In the genomic region with DNA sequence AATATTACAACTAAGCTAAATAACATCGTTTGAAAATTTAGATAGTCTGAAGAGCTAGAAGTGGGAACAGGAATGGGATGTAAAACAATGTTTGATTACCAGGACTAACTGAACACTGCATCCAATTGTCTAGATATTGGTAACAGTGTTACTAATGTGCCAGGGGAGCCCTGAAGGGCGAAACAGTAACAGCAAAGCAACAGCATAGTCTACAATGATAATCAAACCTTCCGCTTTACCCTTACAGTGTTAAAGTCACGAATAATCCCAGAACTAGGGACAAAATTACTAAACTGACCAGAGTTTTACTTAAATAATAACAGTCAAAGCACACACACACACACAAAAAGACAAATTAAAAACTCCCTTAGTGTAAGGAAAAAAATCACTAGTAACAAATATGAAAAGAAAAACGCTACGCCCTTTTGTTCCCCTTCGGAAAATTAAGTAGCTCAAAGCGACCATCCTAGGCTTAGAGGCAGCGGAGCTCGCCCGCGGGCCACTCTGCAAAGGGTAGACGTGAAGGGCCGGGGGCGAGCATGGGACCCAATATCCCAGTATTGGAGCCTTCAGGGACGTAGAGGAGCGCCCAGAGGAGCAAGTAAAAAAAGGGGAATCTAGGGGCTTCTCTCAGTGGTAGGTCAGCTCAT, we compare ENCODE assay signal across 12 mouse cellular contexts. TPM values are rescaled to one million over a fixed set of nuclear protein-coding genes. Genes with fewer than 3 reads are reported as not detected.
DNase-seq lines count a peak whose midpoint lies in the region; ATAC-seq and TF ChIP-seq lines count a peak whose summit lies in the region.
"Had no signal": no experiment of that assay in that cellular context is flagged by ENCODE, and none has a peak within 500 bp of the region (broad histone marks: within the 10 kb centered on the region; RNA-seq: fewer than 3 reads in every experiment).

No protein-coding gene starts in this region.

- H3K4me3 ChIP-seq in hindbrain, embryonic 11.5 days (ENCODE audit: low read depth, low read length): no peak overlapping the region
- no peak overlapping the region for H3K4me3 ChIP-seq in hindbrain, embryonic 16.5 days (ENCODE audit: low read length)
- 0 out of 2 replicates have a peak overlapping the region, but pooled peaks have one; percentile 1 for H3K4me3 ChIP-seq in midbrain, embryonic 12.5 days
- H3K4me3 ChIP-seq in midbrain, postnatal 0 days (ENCODE audit: low read depth, low read length): no peak overlapping the region
- no peak overlapping the region for H3K4me3 ChIP-seq in intestine, embryonic 14.5 days (ENCODE audit: low read depth, low read length)
- no peak overlapping the region for H3K4me3 ChIP-seq in stomach, embryonic 14.5 days (ENCODE audit: low read depth, low read length)

- no peak overlapping the region for H3K27ac ChIP-seq in hindbrain, embryonic 11.5 days (ENCODE audit: low read depth, low read length)
- H3K27ac ChIP-seq in hindbrain, embryonic 16.5 days (ENCODE audit: low read depth, low read length): no peak overlapping the region
- no peak overlapping the region for H3K27ac ChIP-seq in midbrain, embryonic 12.5 days (replicated peaks)
- no peak overlapping the region for H3K27ac ChIP-seq in midbrain, postnatal 0 days (ENCODE audit: low read depth, low read length)
- no peak overlapping the region for H3K27ac ChIP-seq in intestine, embryonic 14.5 days (ENCODE audit: low read depth)
- no peak overlapping the region for H3K27ac ChIP-seq in stomach, embryonic 14.5 days (ENCODE audit: low read length)

- 2% methylated on average over 17 of the region's 17 CpGs for WGBS in hindbrain, embryonic 11.5 days
- WGBS in hindbrain, embryonic 16.5 days: 2% methylated on average over 17 of the region's 17 CpGs
- 1% methylated on average over 17 of the region's 17 CpGs for WGBS in midbrain, embryonic 12.5 days
- WGBS in midbrain, postnatal 0 days: 3% methylated on average over 17 of the region's 17 CpGs
- 7% methylated on average over 17 of the region's 17 CpGs for WGBS in intestine, embryonic 14.5 days
- 6% methylated on average over 17 of the region's 17 CpGs for WGBS in stomach, embryonic 14.5 days

- H3K4me2 ChIP-seq in hindbrain, embryonic 11.5 days (replicated peaks; ENCODE audit: low read depth, low read length): no peak overlapping the region
- no peak overlapping the region for H3K4me2 ChIP-seq in hindbrain, embryonic 16.5 days (ENCODE audit: low read length)
- H3K4me2 ChIP-seq in midbrain, embryonic 12.5 days (replicated peaks): no peak overlapping the region
- H3K4me2 ChIP-seq in midbrain, postnatal 0 days (ENCODE audit: low read depth, low read length, poor library complexity, severe bottlenecking): no peak overlapping the region
- peak overlapping the region; percentile 0; the same call in 1 of the 2 replicates for H3K4me2 ChIP-seq in intestine, embryonic 14.5 days (ENCODE audit: low read length)
- 0 out of 2 replicates have a peak overlapping the region, but pooled peaks have one; percentile 4 for H3K4me2 ChIP-seq in stomach, embryonic 14.5 days (replicated peaks; ENCODE audit: low read depth, low read length)

- peaks cover 7% of the 10 kb centered on the region for H3K4me1 ChIP-seq in hindbrain, embryonic 11.5 days (replicated peaks; ENCODE audit: control insufficient read depth, insufficient read depth, low read length)
- no peaks in the 10 kb centered on the region for H3K4me1 ChIP-seq in hindbrain, embryonic 16.5 days (ENCODE audit: control insufficient read depth, insufficient read depth, low read depth, low read length)
- peaks cover 25% of the 10 kb centered on the region for H3K4me1 ChIP-seq in midbrain, embryonic 12.5 days
- H3K4me1 ChIP-seq in midbrain, postnatal 0 days (ENCODE audit: insufficient read depth, low read length): 0 out of 2 replicates have a peak, but pooled peaks cover 2% of the 10 kb centered on the region
- 0 out of 2 replicates have a peak, but pooled peaks cover 5% of the 10 kb centered on the region for H3K4me1 ChIP-seq in intestine, embryonic 14.5 days (replicated peaks; ENCODE audit: control insufficient read depth, insufficient read depth, low read length)
- peaks cover 10% of the 10 kb centered on the region for H3K4me1 ChIP-seq in stomach, embryonic 14.5 days (ENCODE audit: control insufficient read depth, insufficient read depth, low read length)

- TF ChIP-seq CTCF in midbrain, postnatal 0 days (IDR thresholded peaks at IDR 0.05): no peak

- peaks cover 76% of the 10 kb centered on the region for H3K27me3 ChIP-seq in hindbrain, embryonic 11.5 days (ENCODE audit: control insufficient read depth, insufficient read depth, low read length)
- H3K27me3 ChIP-seq in hindbrain, embryonic 16.5 days (replicated peaks; ENCODE audit: control insufficient read depth, insufficient read depth, low read length): peaks cover 65% of the 10 kb centered on the region
- H3K27me3 ChIP-seq in midbrain, embryonic 12.5 days: peaks cover 87% of the 10 kb centered on the region
- H3K27me3 ChIP-seq in midbrain, postnatal 0 days (ENCODE audit: insufficient read depth, low read length): peaks cover 73% of the 10 kb centered on the region
- H3K27me3 ChIP-seq in intestine, embryonic 14.5 days (replicated peaks; ENCODE audit: control insufficient read depth, insufficient read depth, low read length): peaks cover 98% of the 10 kb centered on the region
- peaks cover 63% of the 10 kb centered on the region for H3K27me3 ChIP-seq in stomach, embryonic 14.5 days (ENCODE audit: control insufficient read depth, insufficient read depth, low read length)

- peak; percentile 66 for DNase-seq in hindbrain, embryonic 11.5 days (ENCODE audit: low spot score)
- no peak for DNase-seq in midbrain, postnatal 0 days (ENCODE audit: low spot score)
- no peak for DNase-seq in intestine, embryonic 14.5 days (ENCODE audit: low spot score)
- DNase-seq in layer of hippocampus, postnatal 14 days (ENCODE audit: low spot score in 2 of 2): no peak
- DNase-seq: spleen, adult 18-20 months had no signal

- H3K36me3 ChIP-seq in hindbrain, embryonic 11.5 days (ENCODE audit: control insufficient read depth, insufficient read depth, low read length): no peaks in the 10 kb centered on the region
- no peaks in the 10 kb centered on the region for H3K36me3 ChIP-seq in hindbrain, embryonic 16.5 days (ENCODE audit: control insufficient read depth, insufficient read depth, low read length)
- no peaks in the 10 kb centered on the region for H3K36me3 ChIP-seq in midbrain, embryonic 12.5 days
- no peaks in the 10 kb centered on the region for H3K36me3 ChIP-seq in midbrain, postnatal 0 days (ENCODE audit: insufficient read depth, low read length)
- H3K36me3 ChIP-seq in intestine, embryonic 14.5 days (ENCODE audit: control insufficient read depth, insufficient read depth, low read length): no peaks in the 10 kb centered on the region
- no peaks in the 10 kb centered on the region for H3K36me3 ChIP-seq in stomach, embryonic 14.5 days (ENCODE audit: control insufficient read depth, insufficient read depth, low read length)

- no peaks in the 10 kb centered on the region for H3K9me3 ChIP-seq in hindbrain, embryonic 11.5 days (ENCODE audit: control insufficient read depth, low read length)
- no peaks in the 10 kb centered on the region for H3K9me3 ChIP-seq in hindbrain, embryonic 16.5 days (ENCODE audit: control insufficient read depth, low read length)
- H3K9me3 ChIP-seq in midbrain, embryonic 12.5 days: no peaks in the 10 kb centered on the region
- H3K9me3 ChIP-seq in midbrain, postnatal 0 days (ENCODE audit: low read length): no peaks in the 10 kb centered on the region
- H3K9me3 ChIP-seq in intestine, embryonic 14.5 days (ENCODE audit: control insufficient read depth, low read length): no peaks in the 10 kb centered on the region
- no peaks in the 10 kb centered on the region for H3K9me3 ChIP-seq in stomach, embryonic 14.5 days (ENCODE audit: control insufficient read depth, low read depth, low read length)

- H3K9ac ChIP-seq in hindbrain, embryonic 11.5 days (ENCODE audit: low read depth, low read length): no peak overlapping the region
- no peak overlapping the region for H3K9ac ChIP-seq in hindbrain, embryonic 16.5 days (ENCODE audit: low read depth, low read length)
- no peak overlapping the region for H3K9ac ChIP-seq in midbrain, embryonic 12.5 days (replicated peaks)
- no peak overlapping the region for H3K9ac ChIP-seq in midbrain, postnatal 0 days (replicated peaks; ENCODE audit: low read length, poor library complexity, severe bottlenecking)
- no peak overlapping the region for H3K9ac ChIP-seq in intestine, embryonic 14.5 days (ENCODE audit: low read length)
- H3K9ac ChIP-seq in stomach, embryonic 14.5 days (replicated peaks; ENCODE audit: low read depth, low read length): no peak overlapping the region

- ATAC-seq in hindbrain, embryonic 11.5 days (ENCODE audit: low FRiP score): no peak
- ATAC-seq in hindbrain, embryonic 16.5 days: no peak
- no peak for ATAC-seq in midbrain, embryonic 12.5 days (ENCODE audit: low FRiP score, low read depth)
- ATAC-seq in midbrain, postnatal 0 days (ENCODE audit: low FRiP score): no peak
- ATAC-seq in intestine, embryonic 14.5 days (replicated peaks; ENCODE audit: low FRiP score, low TSS enrichment, low read depth): no peak
- ATAC-seq in stomach, embryonic 14.5 days (ENCODE audit: insufficient number of reproducible peaks, insufficient read depth, low FRiP score, low read depth): no peak

RNA-seq across cellular contexts. Expression of a gene that starts 1.7 kb away (rescaled TPM):
- polyA plus RNA-seq in hindbrain, embryonic 11.5 days (2014; fragmentation: Nextera tagmentation; extraction: Ambion mirVana): 0.08 and 0.13 TPM in 2 replicates
- polyA plus RNA-seq in hindbrain, embryonic 16.5 days (2015; fragmentation: Nextera tagmentation; extraction: Ambion mirVana): 0.40 TPM in 2 replicates
- 0.12 and 0.19 TPM in 2 replicates for polyA plus RNA-seq in midbrain, embryonic 12.5 days (2016; fragmentation: Nextera tagmentation; extraction: Ambion mirVana)
- total RNA-seq in midbrain, postnatal 0 days (2014; rRNA removed): 0.05 and 0.27 TPM in 2 replicates
- 0.20 and 0.37 TPM in 2 replicates for polyA plus RNA-seq in midbrain, postnatal 0 days (2015; fragmentation: Nextera tagmentation; extraction: Ambion mirVana)
- polyA plus RNA-seq in intestine, embryonic 14.5 days (2014; fragmentation: Nextera tagmentation; extraction: Ambion mirVana): not detected in 2 replicates
- not detected in 2 replicates for polyA plus RNA-seq in stomach, embryonic 14.5 days (2014; fragmentation: Nextera tagmentation; extraction: Ambion mirVana)
- total RNA-seq in layer of hippocampus, postnatal 14 days (2021): under 1 TPM; 0.24 to 0.53 TPM

RNA-seq across cellular contexts. Expression of a gene that starts 37.8 kb away (rescaled TPM):
- polyA plus RNA-seq in hindbrain, embryonic 11.5 days (2014; fragmentation: Nextera tagmentation; extraction: Ambion mirVana): not detected in 2 replicates
- polyA plus RNA-seq in hindbrain, embryonic 16.5 days (2015; fragmentation: Nextera tagmentation; extraction: Ambion mirVana): not detected in 2 replicates
- polyA plus RNA-seq in midbrain, embryonic 12.5 days (2016; fragmentation: Nextera tagmentation; extraction: Ambion mirVana): not detected in 2 replicates
- total RNA-seq in midbrain, postnatal 0 days (2014; rRNA removed): not detected in 2 replicates
- polyA plus RNA-seq in midbrain, postnatal 0 days (2015; fragmentation: Nextera tagmentation; extraction: Ambion mirVana): not detected in 2 replicates
- not detected in 2 replicates for polyA plus RNA-seq in intestine, embryonic 14.5 days (2014; fragmentation: Nextera tagmentation; extraction: Ambion mirVana)
- polyA plus RNA-seq in stomach, embryonic 14.5 days (2014; fragmentation: Nextera tagmentation; extraction: Ambion mirVana): not detected in 2 replicates
- not detected for total RNA-seq in layer of hippocampus, postnatal 14 days (2021)
- total RNA-seq: hematopoietic stem cell, adult 5-6 weeks; left cerebral cortex, adult 8-10 months had no signal
- polyA plus RNA-seq: cortical plate, adult 2 months; frontal cortex, adult 2 months had no signal

RNA-seq across cellular contexts. Expression of a gene that starts 55.6 kb away (rescaled TPM):
- polyA plus RNA-seq in hindbrain, embryonic 11.5 days (2014; fragmentation: Nextera tagmentation; extraction: Ambion mirVana): 2.3 and 3.7 TPM in 2 replicates
- 0.64 and 1.0 TPM in 2 replicates for polyA plus RNA-seq in hindbrain, embryonic 16.5 days (2015; fragmentation: Nextera tagmentation; extraction: Ambion mirVana)
- polyA plus RNA-seq in midbrain, embryonic 12.5 days (2016; fragmentation: Nextera tagmentation; extraction: Ambion mirVana): 0.65 and 0.84 TPM in 2 replicates
- 3.9 and 4.4 TPM in 2 replicates for total RNA-seq in midbrain, postnatal 0 days (2014; rRNA removed)
- 0.32 and 0.42 TPM in 2 replicates for polyA plus RNA-seq in midbrain, postnatal 0 days (2015; fragmentation: Nextera tagmentation; extraction: Ambion mirVana)
- polyA plus RNA-seq in intestine, embryonic 14.5 days (2014; fragmentation: Nextera tagmentation; extraction: Ambion mirVana): 7.2 and 7.7 TPM in 2 replicates
- polyA plus RNA-seq in stomach, embryonic 14.5 days (2014; fragmentation: Nextera tagmentation; extraction: Ambion mirVana): 5.8 and 6.8 TPM in 2 replicates
- total RNA-seq in layer of hippocampus, postnatal 14 days (2021): 1 to 10 TPM; 2.7 to 3.3 TPM

Comparison
In these comparisons a context has a peak if more than half of its experiments do, and no peak if none do; other contexts are left out.
1. H3K4me2 ChIP-seq: peak in intestine, embryonic 14.5 days (single experiment) and stomach, embryonic 14.5 days (single experiment); none in hindbrain, embryonic 11.5 days (single experiment), hindbrain, embryonic 16.5 days (single experiment), midbrain, embryonic 12.5 days (single experiment) and midbrain, postnatal 0 days (single experiment).